Mouse (Mus musculus) testis, adult 2 months (tissue): ENCODE measurements around the gene Nptxr. TPM values are rescaled to one million over a fixed set of nuclear protein-coding genes. Genes with fewer than 3 reads are reported as not detected.

Source experiments
- H3K27ac ChIP-seq: fragments of 200-500 bp; 2 replicates; pipeline ENCODE4 v1.5.1; 2012; ENCODE audit warnings: low read depth, low read length; ENCODE audit not compliant: control insufficient read depth, insufficient read depth
- H3K27me3 ChIP-seq: fragments of 200-500 bp; 2 replicates; pipeline ENCODE4 v1.6.1; 2012; ENCODE audit warnings: mild to moderate bottlenecking, low read length, moderate library complexity; ENCODE audit not compliant: control insufficient read depth, insufficient read depth
- H3K36me3 ChIP-seq: fragments of 200-500 bp; 2 replicates; pipeline ENCODE4 v1.6.1; 2012; ENCODE audit warnings: mild to moderate bottlenecking, low read length; ENCODE audit not compliant: control insufficient read depth, insufficient read depth
- H3K4me1 ChIP-seq: fragments of 200-500 bp; 2 replicates; pipeline ENCODE4 v1.6.1; 2012; ENCODE audit warnings: low read length; ENCODE audit not compliant: control insufficient read depth, insufficient read depth
- H3K4me3 ChIP-seq: fragments of 200-500 bp; 2 replicates; pipeline ENCODE4 v1.5.1; 2012; ENCODE audit warnings: low read depth, mild to moderate bottlenecking, low read length, moderate library complexity, mixed read lengths; ENCODE audit not compliant: control insufficient read depth
- CTCF ChIP-seq: fragments of 200-500 bp; IDR thresholded peaks from 2 replicates; pipeline ENCODE4 v1.5.1; 2012; ENCODE audit warnings: low read depth, mild to moderate bottlenecking, inconsistent platforms, low read length, moderate library complexity; ENCODE audit not compliant: control insufficient read depth, insufficient read depth, insufficient replicate concordance
- POLR2A ChIP-seq: fragments of 200-500 bp; IDR thresholded peaks from 2 replicates; pipeline ENCODE4 v1.6.1; 2012; ENCODE audit warnings: low read depth, mild to moderate bottlenecking, inconsistent platforms, low read length, moderate library complexity; ENCODE audit not compliant: control insufficient read depth
- polyA plus RNA-seq: library from polyadenylated mRNA; depleted of rRNA; stranded (reverse); fragments of >200 nt; gene quantifications from 2 replicates; pipeline ENCODE4 v1.2.3, GENCODE M21; 2012; rRNA removed

Gene Nptxr
- polyA plus RNA-seq, result 36.6 and 46.5 TPM in 2 replicates

- H3K27ac ChIP-seq, result no peak within 1 kb of the TSS
- no peaks in the 10 kb centered on the region; the same call in 1 of the 2 replicates for H3K27me3 ChIP-seq
- peak within 1 kb of the TSS; percentile 66 for H3K4me3 ChIP-seq
- no peaks in the 10 kb centered on the region for H3K36me3 ChIP-seq
- TF ChIP-seq POLR2A, result 0 out of 2 replicates have a peak, but pooled peaks have one; percentile 33
- TF ChIP-seq CTCF, result no peak
- peaks cover 12% of the 10 kb centered on the region for H3K4me1 ChIP-seq
These were observed at the start of gene Nptxr for GRCm38 (mm10) chr15:79804352-79805071. Nptxr (minus strand) TSS chr15:79804766.

DNA sequence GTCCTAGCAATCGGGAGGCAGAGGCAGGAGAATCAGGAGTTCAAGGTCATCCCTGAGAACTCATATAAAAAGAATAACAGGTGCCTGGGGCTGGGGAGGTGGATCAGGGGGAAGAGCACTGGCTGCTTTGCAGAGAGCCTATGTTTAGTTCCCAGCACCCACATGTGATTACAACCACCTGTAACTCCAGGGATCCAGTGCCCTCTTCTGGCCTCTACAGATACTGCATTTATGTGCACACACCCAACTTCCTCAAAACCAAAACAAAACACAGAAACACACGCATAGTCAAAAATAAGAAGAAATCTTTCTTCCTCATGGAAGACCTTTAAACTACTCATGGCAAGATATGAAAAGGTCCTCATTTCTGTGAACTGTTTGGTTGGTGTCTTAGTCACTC is 45.6 kb upstream of the Nptxr start:
- H3K36me3 ChIP-seq, result no peaks in the 10 kb centered on the region
- no peak overlapping the region for H3K4me3 ChIP-seq
- TF ChIP-seq POLR2A (no peak), CTCF (no peak)
- H3K27me3 ChIP-seq, result no peaks in the 10 kb centered on the region
- H3K27ac ChIP-seq, result no peak overlapping the region
- no peaks in the 10 kb centered on the region for H3K4me1 ChIP-seq

- H3K36me3 ChIP-seq, result no peaks in the 10 kb centered on the region
- H3K4me3 ChIP-seq, result no peak overlapping the region
- H3K27ac ChIP-seq, result no peak overlapping the region
- H3K4me1 ChIP-seq, result no peaks in the 10 kb centered on the region
- TF ChIP-seq CTCF, result no peak
- no peak for TF ChIP-seq POLR2A
- H3K27me3 ChIP-seq, result no peaks in the 10 kb centered on the region
These were observed 42.5 kb upstream of the Nptxr start for GRCm38 (mm10) chr15:79847100-79847499.

GRCm38 (mm10) chr15:79845986-79846385 is 41.4 kb upstream of the Nptxr start:
- Histone ChIP-seq H3K4me3 (no peak overlapping the region), H3K36me3 (no peaks in the 10 kb centered on the region), H3K4me1 (no peaks in the 10 kb centered on the region), H3K27me3 (no peaks in the 10 kb centered on the region), H3K27ac (no peak overlapping the region)
- TF ChIP-seq POLR2A (no peak), CTCF (no peak)

DNA sequence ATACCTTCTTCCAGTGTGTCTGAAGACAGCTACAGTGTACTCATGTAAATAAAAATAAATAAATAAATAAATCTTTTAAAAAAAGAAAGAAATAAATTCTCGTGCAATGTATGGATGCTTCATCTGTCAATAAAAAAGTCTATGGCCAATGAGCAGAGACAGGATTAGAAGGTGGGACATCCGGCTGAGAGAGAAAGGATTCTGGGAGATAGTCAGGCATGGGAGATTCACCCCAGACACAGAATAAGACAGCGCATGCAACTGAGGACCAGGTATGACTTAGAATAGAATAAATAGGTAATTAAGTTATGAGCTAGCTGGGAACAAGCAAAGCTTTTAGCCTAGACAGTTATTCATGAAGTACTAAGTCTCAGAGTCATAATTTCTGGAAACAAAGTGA is 38.4 kb upstream of the Nptxr start:
- no peaks in the 10 kb centered on the region for H3K4me1 ChIP-seq
- H3K27ac ChIP-seq, result no peak overlapping the region
- no peak overlapping the region for H3K4me3 ChIP-seq
- no peaks in the 10 kb centered on the region for H3K27me3 ChIP-seq
- TF ChIP-seq CTCF (no peak), POLR2A (no peak)
- no peaks in the 10 kb centered on the region for H3K36me3 ChIP-seq

DNA sequence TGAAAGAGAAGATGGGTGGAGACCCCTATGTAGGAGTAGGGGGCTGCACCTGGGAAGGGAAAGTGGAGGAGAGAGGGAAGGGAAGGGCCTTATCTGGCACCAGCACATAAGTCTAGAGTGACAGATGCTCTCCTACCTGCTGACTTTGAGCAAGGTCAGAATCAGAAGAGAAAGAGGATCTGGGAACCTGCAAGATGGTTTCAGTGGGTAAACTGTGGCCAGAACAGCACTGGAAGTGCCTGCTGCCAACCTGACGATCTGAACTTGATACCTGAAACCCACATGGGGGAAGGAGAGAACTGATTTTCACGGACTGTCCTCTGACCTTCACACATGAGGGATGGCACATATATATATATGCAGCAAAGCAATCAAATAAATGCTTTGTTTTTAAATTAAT is 35.7 kb upstream of the Nptxr start:
- no peak for TF ChIP-seq CTCF
- no peak for TF ChIP-seq POLR2A
- Histone ChIP-seq H3K36me3 (no peaks in the 10 kb centered on the region), H3K27ac (no peak overlapping the region), H3K27me3 (no peaks in the 10 kb centered on the region), H3K4me1 (no peaks in the 10 kb centered on the region), H3K4me3 (no peak overlapping the region)

GRCm38 (mm10) chr15:79834881-79835260 is 30.3 kb upstream of the Nptxr start:
- Histone ChIP-seq H3K36me3 (no peaks in the 10 kb centered on the region), H3K27me3 (no peaks in the 10 kb centered on the region), H3K4me3 (no peak overlapping the region), H3K4me1 (peaks cover 13% of the 10 kb centered on the region), H3K27ac (no peak overlapping the region)
- TF ChIP-seq POLR2A (no peak), CTCF (no peak)
